Mouse (Mus musculus): ENCODE measurements around the gene Camkv. TPM values are rescaled to one million over a fixed set of nuclear protein-coding genes. Genes with fewer than 3 reads are reported as not detected.

Camkv gene
- polyA plus RNA-seq, 1 experiment from 2014 or later = 12.2 TPM

- ATAC-seq (ENCODE audit: low FRiP score) = no peak
- H3K9me3 ChIP-seq = no peaks in the 10 kb centered on the region
- H3K4me2 ChIP-seq = no peak overlapping the region
- H3K4me1 ChIP-seq = no peaks in the 10 kb centered on the region
- H3K27ac ChIP-seq = no peak overlapping the region
- WGBS = 92% methylated on average over 7 of the region's 7 CpGs
- no peak overlapping the region for H3K9ac ChIP-seq
- no peak overlapping the region for H3K4me3 ChIP-seq (replicated peaks)
- peaks cover 56% of the 10 kb centered on the region for H3K36me3 ChIP-seq (replicated peaks)
- H3K27me3 ChIP-seq = no peaks in the 10 kb centered on the region
These were observed 33.1 kb downstream of the Camkv start for GRCm38 (mm10) chr9:107968531-107968930.

- H3K4me2 ChIP-seq = no peak overlapping the region
- no peaks in the 10 kb centered on the region for H3K9me3 ChIP-seq
- no peak for ATAC-seq (ENCODE audit: low FRiP score)
- WGBS = 91% methylated on average over 5 of the region's 5 CpGs
- H3K4me3 ChIP-seq (replicated peaks) = no peak overlapping the region
- no peak overlapping the region for H3K9ac ChIP-seq
- no peak overlapping the region for H3K27ac ChIP-seq
- H3K27me3 ChIP-seq = no peaks in the 10 kb centered on the region
- no peaks in the 10 kb centered on the region for H3K4me1 ChIP-seq
- peaks cover 46% of the 10 kb centered on the region for H3K36me3 ChIP-seq (replicated peaks)
These were observed 34.8 kb downstream of the Camkv start for GRCm38 (mm10) chr9:107970311-107970710.

- no peak for ATAC-seq (ENCODE audit: low FRiP score)
- Histone ChIP-seq H3K9ac (no peak overlapping the region), H3K27ac (no peak overlapping the region), H3K27me3 (no peaks in the 10 kb centered on the region), H3K9me3 (no peaks in the 10 kb centered on the region), H3K4me2 (no peak overlapping the region), H3K36me3 (replicated peaks) (peaks cover 43% of the 10 kb centered on the region), H3K4me1 (no peaks in the 10 kb centered on the region), H3K4me3 (replicated peaks) (no peak overlapping the region)
- WGBS = 80% methylated on average over 8 of the region's 8 CpGs
These were observed 36.4 kb downstream of the Camkv start for GRCm38 (mm10) chr9:107971690-107972541.

GRCm38 (mm10) chr9:107974491-107975171 is 39.2 kb downstream of the Camkv start:
- no peaks in the 10 kb centered on the region for H3K4me1 ChIP-seq
- peaks cover 26% of the 10 kb centered on the region for H3K36me3 ChIP-seq (replicated peaks)
- no peak for ATAC-seq (ENCODE audit: low FRiP score)
- H3K4me2 ChIP-seq = no peak overlapping the region
- H3K9ac ChIP-seq = no peak overlapping the region
- H3K27ac ChIP-seq = no peak overlapping the region
- WGBS = 90% methylated on average over 10 of the region's 10 CpGs
- no peaks in the 10 kb centered on the region for H3K27me3 ChIP-seq
- H3K4me3 ChIP-seq (replicated peaks) = no peak overlapping the region
- H3K9me3 ChIP-seq = no peaks in the 10 kb centered on the region

GRCm38 (mm10) chr9:107975399-107976386 is 40.2 kb downstream of the Camkv start, which contains the start of gene Uba7:
Gene Uba7 (plus strand): TSS chr9:107975505.
- H3K4me1 ChIP-seq = no peaks in the 10 kb centered on the region
- peaks cover 16% of the 10 kb centered on the region for H3K36me3 ChIP-seq (replicated peaks)
- no peak within 1 kb of the TSS for H3K4me3 ChIP-seq (replicated peaks)
- no peak for ATAC-seq (ENCODE audit: low FRiP score)
- WGBS = 75% methylated on average over 12 of the region's 12 CpGs
- H3K27me3 ChIP-seq = no peaks in the 10 kb centered on the region
- H3K9me3 ChIP-seq = no peaks in the 10 kb centered on the region
- H3K9ac ChIP-seq = no peak within 1 kb of the TSS
- no peak within 1 kb of the TSS for H3K27ac ChIP-seq
- H3K4me2 ChIP-seq = 0 out of 2 replicates have a peak within 1 kb of the TSS, but pooled peaks have one; percentile 6

- H3K9me3 ChIP-seq = no peaks in the 10 kb centered on the region
- H3K4me2 ChIP-seq = no peak overlapping the region
- H3K36me3 ChIP-seq (replicated peaks) = no peaks in the 10 kb centered on the region
- peaks cover 3% of the 10 kb centered on the region; the same call in 1 of the 2 replicates for H3K27me3 ChIP-seq
- peaks cover 21% of the 10 kb centered on the region for H3K4me1 ChIP-seq
- H3K4me3 ChIP-seq (replicated peaks) = no peak overlapping the region
- no peak for ATAC-seq (ENCODE audit: low FRiP score)
- 92% methylated on average over 12 of the region's 12 CpGs for WGBS
- H3K9ac ChIP-seq = no peak overlapping the region
- H3K27ac ChIP-seq = no peak overlapping the region
These were observed 43.3 kb downstream of the Camkv start for GRCm38 (mm10) chr9:107978815-107979214.

GRCm38 (mm10) chr9:107981684-107982605 is 46.5 kb downstream of the Camkv start:
- 54% methylated on average over 7 of the region's 7 CpGs for WGBS
- Histone ChIP-seq H3K27me3 (peaks cover 22% of the 10 kb centered on the region), H3K4me2 (peak overlapping the region; percentile 6), H3K36me3 (replicated peaks) (no peaks in the 10 kb centered on the region), H3K4me3 (replicated peaks) (no peak overlapping the region), H3K27ac (peak overlapping the region; percentile 78), H3K9ac (0 out of 2 replicates have a peak overlapping the region, but pooled peaks have one; percentile 9), H3K4me1 (peaks cover 31% of the 10 kb centered on the region), H3K9me3 (no peaks in the 10 kb centered on the region)
- no peak for ATAC-seq (ENCODE audit: low FRiP score)

- Histone ChIP-seq H3K4me1 (peaks cover 31% of the 10 kb centered on the region), H3K9me3 (no peaks in the 10 kb centered on the region), H3K4me2 (peak within 1 kb of the TSS; percentile 21), H3K27ac (peak within 1 kb of the TSS; percentile 78), H3K9ac (0 out of 2 replicates have a peak within 1 kb of the TSS, but pooled peaks have one; percentile 9), H3K36me3 (replicated peaks) (no peaks in the 10 kb centered on the region), H3K27me3 (peaks cover 22% of the 10 kb centered on the region), H3K4me3 (replicated peaks) (no peak within 1 kb of the TSS)
- no peak for ATAC-seq (ENCODE audit: low FRiP score)
- WGBS = 54% methylated on average over 14 of the region's 14 CpGs
These were observed 47.3 kb downstream of the Camkv start, which contains the start of gene Gm20661 for GRCm38 (mm10) chr9:107982681-107983346. Gene Gm20661 (plus strand): TSS chr9:107983058.

GRCm38 (mm10) chr9:107983421-107983890 is 48.0 kb downstream of the Camkv start:
- Histone ChIP-seq H3K4me1 (peaks cover 31% of the 10 kb centered on the region), H3K4me2 (peak overlapping the region; percentile 21; the same call in 1 of the 2 replicates), H3K4me3 (replicated peaks) (no peak overlapping the region)

GRCm38 (mm10) chr9:107984052-107984753 is 48.7 kb downstream of the Camkv start:
- Histone ChIP-seq H3K9me3 (no peaks in the 10 kb centered on the region), H3K4me3 (replicated peaks) (peak overlapping the region; percentile 60), H3K4me2 (peak overlapping the region; percentile 86), H3K36me3 (replicated peaks) (no peaks in the 10 kb centered on the region), H3K27ac (peak overlapping the region; percentile 65; the same call in 1 of the 2 replicates), H3K9ac (no peak overlapping the region; the same call in 1 of the 2 replicates), H3K4me1 (peaks cover 31% of the 10 kb centered on the region), H3K27me3 (peaks cover 22% of the 10 kb centered on the region)
- ATAC-seq (ENCODE audit: low FRiP score) = no peak
- 80% methylated on average over 19 of the region's 19 CpGs for WGBS

More at GRCm38 (mm10) chr9:107983421-107983890, 48.0 kb downstream of the Camkv start:
- H3K9ac ChIP-seq = no peak overlapping the region
- H3K27ac ChIP-seq = peak overlapping the region; percentile 78; the same call in 1 of the 2 replicates
- H3K9me3 ChIP-seq = no peaks in the 10 kb centered on the region
- H3K36me3 ChIP-seq (replicated peaks) = no peaks in the 10 kb centered on the region
- WGBS = 48% methylated on average over 4 of the region's 4 CpGs
- H3K27me3 ChIP-seq = peaks cover 22% of the 10 kb centered on the region
- no peak for ATAC-seq (ENCODE audit: low FRiP score)

Data from forebrain, embryonic 12.5 days (tissue).